Mouse (Mus musculus) T-helper 17 cell (primary cell): ENCODE data around the gene Tmem140.

ENCODE experiments used
- in situ Hi-C, 2 experiments: fragments of 300-600 bp; cut with MboI, MseI; formaldehyde crosslinking; loops; 1 replicate in 1 of 2; 2 replicates in 1 of 2; pipeline ENCODE4 v1.15.1; 2025; ENCODE audit warnings: high pct_unique_total_duplicates in 2 of 2

The Tmem140 gene

DNA sequence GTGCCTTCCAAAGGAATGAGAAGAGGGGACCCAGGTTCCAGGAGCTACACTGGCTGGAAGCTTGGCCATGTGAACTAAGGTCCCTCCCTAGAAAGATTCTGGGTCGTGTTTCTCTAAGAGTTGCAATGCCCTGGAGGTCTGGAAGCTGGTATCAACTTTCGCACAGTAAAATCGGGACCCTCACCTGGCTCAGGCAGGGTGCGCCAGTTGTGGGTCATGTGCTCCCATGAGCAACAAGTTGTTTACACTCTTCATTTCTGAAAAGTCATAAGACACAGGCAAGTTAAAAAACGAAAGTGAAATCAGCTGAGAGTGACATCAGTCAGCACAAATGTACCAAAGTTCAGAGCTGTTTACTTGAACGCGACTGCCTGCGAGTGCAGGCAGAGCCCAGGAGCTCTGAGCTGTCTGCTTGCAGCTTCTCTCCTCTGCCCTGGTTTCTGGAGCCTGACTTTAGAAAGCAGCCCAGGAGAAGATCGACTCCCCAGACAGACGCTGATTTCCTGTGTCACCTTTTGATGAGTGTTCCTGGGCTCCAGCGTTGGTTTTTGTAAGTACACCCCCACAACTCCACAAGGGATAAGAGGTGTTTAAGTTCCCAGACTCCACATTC lies at the start of gene Tmem140:
Gene Tmem140, plus strand, starts transcription at position 356 of the 613 bp plus-strand sequence.
- in situ Hi-C loops: loop anchor here in 1 of 2 experiments (5.0 kb wide), 1 partner anchor 66 kb away; no protein-coding TSS in a partner anchor

DNA sequence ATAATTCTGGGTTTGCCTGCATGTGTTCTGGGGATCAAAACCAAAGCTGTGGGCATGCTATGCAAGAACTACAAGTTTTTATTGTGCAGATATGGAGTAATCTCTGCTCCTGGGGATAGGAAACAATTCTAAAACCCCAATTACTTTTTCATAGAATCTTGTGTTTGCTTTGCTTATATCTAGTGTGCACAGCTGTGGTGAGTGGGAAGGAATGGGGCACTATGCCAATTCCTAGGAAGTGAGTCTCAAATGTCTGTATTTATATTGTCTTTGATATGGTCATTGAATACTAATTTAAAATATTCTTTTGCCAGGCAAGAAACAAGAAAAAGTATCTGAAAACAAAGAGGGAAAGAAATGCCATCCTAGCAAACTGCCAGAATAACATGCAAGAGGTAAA lies 38.5 kb upstream of the Tmem140 start:
- in situ Hi-C loops: no loop called here

DNA sequence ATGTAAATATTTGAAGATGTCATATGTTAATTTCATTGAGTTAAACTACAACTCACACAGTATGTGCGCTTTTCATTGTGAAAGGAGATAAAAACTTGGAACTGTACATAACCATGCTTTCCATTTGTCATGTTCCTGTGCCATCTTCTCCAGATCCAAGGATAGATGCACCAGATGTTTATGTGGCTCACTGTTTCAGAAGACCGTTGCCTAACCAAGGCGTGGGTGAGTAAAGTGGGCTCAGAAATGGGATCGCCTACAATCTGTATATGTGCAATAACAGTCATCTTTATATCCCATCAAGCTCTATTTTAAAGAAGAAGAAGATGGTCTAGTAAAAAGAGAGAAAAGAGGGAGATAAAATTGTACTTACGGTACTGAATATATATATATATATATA lies 30.6 kb upstream of the Tmem140 start:
- in situ Hi-C loops: no loop called here

DNA sequence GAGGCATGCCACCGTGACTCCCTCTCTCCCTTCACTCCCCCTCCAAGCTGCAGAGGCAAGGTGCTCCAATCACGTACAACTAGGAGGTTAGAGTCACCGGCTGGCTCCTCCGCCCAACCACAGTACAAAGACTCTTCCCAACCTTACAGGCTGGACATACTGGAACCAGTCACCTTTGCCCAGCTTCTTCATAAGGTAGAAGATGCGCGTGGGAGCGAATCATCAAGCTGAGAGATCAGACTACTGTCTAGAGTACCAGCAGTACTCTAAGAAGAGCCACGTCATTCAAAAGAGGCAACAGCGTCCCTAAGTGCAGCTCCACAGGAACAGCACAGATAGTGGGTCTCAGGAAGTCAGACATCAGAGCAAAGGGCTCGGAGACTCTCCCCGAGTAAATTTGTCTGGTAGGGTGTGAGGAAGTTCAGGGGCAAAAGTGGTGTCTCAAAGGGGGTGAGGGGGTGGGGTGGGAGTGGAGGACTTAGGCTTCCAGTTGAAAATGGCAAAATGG lies 1.3 kb upstream of the Tmem140 start:
- in situ Hi-C loops: loop anchor here in 1 of 2 experiments (5.0 kb wide), 1 partner anchor 64 kb away; no protein-coding TSS in a partner anchor

DNA sequence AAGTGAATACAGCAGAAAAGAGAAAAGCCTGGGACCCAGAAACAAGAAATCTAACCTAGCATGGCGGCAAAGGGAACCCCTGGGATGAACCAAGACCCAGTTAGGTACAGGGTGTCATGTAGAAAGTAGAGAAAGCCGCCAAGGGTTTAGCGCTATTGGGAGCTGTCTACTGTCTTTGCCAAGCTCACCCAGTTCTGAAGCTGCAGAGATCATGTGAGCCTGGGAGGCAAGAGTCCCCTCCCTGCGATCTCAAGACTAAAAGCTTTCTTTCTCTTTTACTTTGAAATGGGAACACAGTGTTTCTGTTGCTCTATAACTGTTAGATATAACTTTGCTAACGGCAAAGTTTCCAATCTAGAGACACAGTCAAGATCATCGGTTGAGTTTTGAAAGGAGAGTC lies 565 bp upstream of the Tmem140 start:
- in situ Hi-C loops: loop anchor here in 1 of 2 experiments (5.0 kb wide), 1 partner anchor 65 kb away; no protein-coding TSS in a partner anchor

DNA sequence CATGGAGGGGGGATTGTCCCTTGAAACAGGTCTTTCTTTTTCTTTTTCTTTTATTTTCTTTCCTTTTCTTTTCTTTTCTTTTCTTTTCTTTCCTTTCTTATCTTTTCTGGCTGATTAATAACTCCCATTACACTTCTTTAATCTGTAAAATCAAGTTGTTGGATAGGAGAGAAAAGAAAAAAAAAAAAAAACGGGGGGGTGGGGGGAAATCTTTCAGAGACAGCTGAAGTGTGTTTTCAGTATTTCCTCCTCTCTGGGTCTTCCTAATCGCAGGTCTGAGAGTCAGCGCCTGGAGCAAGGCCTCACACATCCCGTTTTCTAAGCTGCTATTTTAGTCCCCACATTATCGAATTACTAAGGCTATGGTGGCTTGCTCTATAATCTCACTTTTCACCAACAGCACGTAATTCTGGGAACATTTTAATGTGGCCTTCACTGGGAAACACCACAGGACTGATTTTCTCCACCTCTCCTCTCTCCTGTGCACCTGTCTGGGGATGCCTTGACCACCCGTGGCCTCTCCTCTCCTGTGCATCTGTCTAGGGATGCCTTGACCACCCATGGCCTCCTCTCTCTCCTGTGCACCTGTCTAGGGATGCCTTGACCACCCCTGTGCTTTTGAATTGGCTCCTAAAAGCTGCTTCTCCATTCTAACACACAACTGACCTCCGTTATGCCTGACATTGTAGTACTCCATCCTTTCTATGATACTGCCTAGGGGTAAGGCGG lies 1.0 kb downstream of the Tmem140 start:
- in situ Hi-C loops: loop anchor here in 1 of 2 experiments (5.0 kb wide), 1 partner anchor 67 kb away; no protein-coding TSS in a partner anchor

DNA sequence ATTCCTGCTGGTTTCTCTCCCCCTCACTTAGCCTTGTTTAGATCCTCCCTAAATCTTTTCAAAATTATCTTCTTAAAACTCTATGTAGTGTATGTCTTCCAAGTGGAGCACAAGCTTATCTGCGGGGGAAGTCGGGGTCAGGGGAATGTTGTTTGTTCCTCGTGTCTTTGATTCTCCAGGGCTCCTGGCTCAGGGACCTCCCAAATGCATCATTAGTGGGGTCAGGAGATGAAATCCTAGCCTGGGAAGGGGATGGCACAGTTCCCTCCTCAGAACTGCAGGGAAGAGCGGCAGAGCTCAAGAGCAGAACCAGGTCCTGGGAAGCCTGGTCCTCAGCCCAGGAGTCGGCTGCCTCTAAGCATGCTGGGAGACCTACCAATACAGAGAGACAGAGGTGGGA lies 2.3 kb downstream of the Tmem140 start:
- in situ Hi-C loops: no loop called here

DNA sequence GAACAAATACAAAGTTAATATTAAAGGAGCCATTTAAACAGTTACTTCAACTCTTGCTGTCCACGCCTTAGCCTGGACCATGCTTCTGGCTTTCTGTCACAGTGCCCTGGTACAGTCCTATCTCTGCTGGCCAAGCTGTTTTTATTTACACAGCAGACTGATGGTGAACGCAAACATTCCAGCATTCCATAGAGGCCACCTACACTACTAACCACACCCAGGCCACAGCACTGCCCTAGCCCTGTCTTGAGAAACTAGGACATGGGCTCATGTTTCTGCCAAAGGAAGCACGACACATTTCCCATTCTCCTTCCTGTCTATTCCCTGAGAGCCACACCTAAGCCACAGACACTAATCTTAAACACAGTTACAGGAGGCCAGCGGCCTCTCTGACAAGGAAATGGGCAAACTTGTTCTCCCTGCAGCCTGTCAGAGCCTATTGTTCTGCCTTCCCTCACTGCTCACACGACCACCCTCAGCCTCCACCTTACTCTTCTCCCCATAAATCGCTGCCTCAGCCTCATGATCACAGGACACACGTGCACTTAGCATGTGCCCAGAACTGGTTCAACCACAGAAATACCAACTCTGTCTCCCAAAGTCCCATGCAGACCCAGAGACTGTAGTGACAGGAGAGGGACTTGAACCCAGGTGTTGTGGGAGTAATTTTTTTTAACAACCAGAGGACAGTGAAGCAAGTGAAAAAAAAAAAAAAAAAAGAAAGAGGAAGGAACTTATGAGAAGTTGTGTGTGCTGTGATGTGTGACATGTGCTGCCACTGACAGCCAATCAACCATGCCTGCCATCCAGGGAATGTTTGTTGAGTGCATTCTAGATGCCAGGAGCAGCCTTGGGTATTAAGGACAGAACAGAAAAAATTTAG lies 3.0 kb downstream of the Tmem140 start:
- in situ Hi-C loops: no loop called here

DNA sequence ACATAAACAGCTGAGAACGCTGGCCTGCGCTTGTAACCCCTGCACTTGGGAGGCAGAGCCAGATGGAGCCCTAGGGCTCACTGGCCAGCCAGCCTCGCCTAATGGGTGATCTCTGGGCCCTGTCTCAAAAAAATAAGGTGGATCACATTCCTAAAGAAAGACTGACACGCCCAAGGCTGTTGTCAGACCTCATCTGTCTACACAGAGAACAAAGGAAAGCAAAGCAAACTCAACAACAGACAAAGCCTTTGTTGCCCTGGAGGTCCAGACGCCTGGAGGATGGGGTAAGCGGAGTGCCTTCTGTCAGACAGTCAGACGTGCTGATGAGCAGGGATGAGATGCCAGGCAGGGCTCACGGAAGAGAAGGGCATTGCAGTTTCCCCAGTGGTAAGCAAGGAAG lies 3.8 kb downstream of the Tmem140 start:
- in situ Hi-C loops: no loop called here

DNA sequence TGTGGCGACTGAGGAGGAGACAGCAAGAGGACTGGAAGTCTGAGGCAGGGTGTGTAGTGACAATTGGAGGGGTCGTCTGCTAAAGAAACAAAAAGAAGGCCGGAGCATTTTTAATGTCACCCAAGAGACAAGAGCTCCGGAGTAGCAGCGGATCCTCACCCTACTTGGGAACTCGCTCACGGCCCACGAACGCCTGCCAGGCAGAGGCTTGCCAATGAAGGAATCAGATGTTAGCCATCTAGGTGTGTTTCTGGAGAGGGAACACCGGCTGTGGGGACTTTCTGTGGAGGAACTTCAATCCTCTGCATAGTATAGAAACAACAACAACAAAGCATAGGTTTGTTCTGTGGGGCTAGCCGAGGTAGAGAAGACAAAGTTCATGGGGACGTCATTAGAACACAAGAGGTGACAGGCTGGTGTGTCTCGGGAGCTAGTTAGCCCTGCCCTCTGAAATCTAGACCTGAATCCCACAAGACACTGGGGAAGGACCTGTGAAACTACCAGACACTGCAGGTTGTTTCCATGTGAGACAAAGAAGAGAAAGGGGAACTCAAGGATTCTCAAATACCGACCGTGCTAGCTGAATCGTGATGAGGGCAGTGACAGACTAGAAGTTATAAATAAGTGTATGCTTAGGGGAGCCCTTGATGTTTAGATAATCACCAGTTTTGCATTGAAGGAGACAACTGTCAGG lies 4.5 kb downstream of the Tmem140 start:
- in situ Hi-C loops: no loop called here

DNA sequence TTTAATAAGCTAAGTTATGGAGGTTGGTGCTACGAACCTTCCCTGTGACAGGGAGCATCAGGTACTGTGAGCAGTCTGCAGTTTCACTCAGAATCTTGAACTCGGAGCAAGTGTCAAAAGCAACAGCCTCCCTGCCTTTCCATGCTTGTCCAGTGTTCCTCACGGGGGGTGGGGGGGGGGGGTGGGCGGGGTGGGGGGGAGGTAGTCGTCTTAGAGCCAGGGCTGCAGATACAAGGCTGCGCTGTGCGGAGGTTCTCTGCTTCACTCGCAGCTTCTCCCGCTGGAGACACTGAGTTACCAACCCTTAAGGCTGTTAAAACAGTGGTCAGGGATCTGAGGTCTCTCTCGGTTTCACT lies 5.0 kb downstream of the Tmem140 start:
- in situ Hi-C loops: no loop called here

DNA sequence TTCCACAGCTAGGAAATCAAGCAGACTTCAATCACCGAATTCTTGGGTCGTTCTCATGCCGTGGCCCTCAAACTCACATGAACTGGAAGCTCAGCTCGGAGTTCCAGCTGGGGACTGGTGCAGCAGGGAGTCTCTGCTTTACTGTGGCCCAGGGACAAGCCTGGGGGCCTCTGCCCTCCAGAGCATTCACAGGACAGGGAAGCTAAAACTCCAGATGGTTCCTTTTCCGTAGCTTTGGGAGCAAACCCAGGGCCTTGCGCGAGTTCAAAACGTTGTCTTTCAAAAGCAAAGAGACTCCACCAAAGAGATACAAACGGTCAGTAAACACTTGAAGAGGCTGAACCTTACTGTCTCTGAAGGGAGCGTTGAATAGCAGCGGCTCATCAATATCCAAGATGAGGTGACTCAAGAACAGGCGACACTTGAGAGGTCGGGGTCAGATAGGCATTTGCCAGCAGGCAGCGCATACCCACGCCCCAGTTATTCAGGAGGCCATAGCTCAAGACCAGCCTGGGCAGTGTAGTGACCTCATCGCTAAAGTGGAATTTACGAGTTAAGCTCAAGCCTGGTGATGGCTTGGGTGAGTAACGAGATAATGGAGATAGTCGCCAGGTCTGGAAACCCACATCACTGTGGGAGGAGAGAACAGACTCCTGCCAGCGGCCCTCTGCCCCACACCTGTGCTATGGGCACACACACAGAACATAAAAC lies 5.7 kb downstream of the Tmem140 start:
- in situ Hi-C loops: no loop called here

DNA sequence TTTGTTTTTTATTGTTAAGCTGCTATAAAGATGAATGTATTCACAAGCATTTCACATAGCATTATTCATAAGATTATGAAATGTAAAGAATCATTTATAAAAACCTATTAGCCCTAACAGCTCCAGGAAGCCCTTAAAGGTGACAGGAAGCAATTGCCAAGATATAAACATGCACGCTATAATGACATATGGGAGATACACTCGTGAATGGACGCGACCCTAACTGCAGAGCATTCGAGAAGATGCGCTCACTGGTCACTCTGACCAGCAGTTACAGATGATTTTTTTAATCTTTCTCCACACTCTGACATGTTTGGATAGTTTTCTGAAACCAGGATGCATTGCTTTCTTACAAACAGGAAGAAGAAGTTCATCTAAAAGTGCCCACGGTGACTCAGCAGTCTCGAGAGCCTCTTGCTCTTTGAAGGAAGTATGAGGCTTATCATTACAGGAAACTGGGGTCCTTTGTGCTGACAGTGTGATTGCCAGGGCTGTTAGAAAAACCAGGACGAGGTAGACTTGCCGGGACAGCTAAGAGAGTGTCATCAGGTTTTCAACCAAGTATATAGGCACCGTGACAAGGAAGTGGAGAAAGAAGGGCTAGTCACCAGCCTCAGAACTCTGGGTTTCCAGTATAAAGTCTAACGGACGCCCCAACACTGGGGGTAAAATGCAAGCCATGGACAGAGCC lies 6.4 kb downstream of the Tmem140 start:
- in situ Hi-C loops: no loop called here

DNA sequence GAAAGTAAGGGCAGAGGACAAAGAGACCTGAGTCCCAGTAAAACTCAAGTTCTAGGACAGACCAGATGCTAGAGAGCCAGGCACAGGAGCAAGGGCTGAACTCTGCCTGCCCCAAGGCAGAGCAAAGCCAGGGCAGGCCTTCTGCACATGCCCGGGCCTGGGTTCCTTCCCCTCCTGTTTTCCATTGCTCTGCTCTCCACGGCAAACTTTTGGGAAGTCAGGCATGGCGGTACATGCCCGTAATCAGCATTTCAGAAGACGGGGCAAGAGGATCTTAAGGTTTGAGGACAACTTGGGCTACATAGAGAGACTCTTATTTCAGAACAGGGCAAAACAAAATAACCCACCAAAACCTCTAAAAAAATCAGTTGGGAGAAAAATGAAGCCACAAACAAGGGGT lies 7.2 kb downstream of the Tmem140 start:
- in situ Hi-C loops: no loop called here

DNA sequence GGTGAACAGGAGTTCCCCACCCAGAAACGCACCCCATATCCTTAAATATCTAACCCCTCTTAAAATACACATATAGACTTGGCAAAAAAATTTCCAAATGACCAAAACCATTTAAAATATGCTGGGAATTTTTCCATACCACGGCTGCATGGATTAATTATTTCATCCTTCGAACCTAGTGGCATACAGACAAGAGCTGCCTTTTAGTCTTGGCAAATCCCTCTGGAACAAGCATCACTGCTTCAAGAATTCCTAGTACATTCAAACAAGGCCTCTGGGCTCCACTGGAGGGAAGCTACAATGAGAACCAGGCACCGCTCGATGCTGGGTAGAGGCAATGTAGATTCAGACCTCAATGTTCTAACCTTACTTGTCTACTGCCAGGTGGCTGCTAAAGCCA lies 7.8 kb downstream of the Tmem140 start:
- in situ Hi-C loops: no loop called here

DNA sequence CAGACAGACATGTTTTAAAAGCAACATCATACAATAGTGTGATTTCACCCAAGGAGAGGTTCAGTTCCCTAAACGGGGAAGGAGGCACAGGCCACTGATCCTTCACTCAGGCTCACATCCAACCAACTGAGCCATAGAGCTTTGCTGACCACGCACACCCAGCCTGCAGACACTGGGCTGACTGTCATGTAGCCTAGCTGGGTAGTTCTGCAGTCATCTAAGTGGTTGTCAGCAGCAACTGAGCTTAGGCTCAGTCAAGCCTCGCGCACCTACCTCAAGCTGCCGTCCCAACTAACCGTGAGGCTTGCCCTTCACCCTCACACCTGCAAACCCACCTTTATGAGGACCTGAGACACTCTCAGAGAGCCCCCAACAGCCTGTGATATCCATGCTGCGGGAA lies 9.0 kb downstream of the Tmem140 start:
- in situ Hi-C loops: no loop called here

DNA sequence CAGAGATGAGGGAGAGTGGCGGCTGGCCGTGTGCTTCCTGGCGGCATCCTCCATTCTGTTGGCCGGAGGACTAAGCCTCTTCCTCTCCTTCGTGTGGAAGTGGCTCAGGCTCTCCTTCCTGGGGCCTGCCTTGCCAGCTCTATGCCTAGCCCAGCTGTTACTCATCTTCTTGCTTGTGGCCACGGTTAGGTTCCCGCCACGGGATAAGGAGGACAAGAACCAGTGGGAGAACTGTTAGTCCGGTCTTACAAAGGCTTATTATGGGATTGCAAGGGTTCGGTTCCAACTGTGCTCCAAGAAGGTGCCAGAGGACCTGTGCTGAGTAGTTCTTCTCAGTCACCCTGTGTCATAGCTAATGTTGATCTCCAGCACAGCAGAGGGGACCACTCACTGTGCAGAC lies 9.9 kb downstream of the Tmem140 start:
- in situ Hi-C loops: no loop called here

DNA sequence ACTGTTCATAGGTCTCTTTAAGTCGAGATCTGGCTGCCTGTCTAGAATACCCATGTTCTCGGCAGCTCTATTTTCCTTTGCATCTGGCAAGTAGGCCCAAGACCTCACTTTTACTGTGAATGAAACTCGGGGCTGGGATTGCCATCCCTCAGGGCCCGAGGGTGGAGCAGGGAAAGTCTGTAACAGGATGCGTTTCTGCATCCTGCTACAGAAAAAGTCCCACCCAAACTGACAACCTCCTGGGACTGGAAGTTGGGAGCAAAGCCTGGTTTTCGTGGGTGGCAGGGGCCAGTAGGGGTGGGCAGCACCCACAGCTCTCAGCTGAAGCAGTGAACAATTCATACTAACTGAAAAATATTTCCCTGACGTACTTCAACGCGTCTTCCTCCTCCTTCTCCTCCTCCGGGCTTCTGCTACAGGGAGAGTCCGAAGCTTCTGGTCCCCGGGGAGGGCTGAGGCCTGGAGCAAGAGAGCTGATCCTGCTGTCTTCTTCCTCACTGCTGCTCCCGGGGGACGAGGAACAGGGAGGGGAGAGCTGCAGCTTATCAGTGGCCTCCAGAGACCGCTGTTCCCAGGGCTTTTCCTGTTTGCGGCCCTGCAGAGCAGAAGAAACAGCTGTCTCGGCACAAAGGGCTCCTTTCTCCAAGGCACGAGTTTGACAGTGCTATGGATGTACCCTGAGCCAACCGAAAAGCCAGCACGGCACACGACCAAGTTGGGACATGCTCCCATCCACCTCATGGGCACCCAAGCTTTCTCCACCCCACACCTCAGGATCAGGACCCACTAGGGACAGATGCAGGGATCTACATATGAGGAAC lies 11.4 kb downstream of the Tmem140 start:
- in situ Hi-C loops: no loop called here

DNA sequence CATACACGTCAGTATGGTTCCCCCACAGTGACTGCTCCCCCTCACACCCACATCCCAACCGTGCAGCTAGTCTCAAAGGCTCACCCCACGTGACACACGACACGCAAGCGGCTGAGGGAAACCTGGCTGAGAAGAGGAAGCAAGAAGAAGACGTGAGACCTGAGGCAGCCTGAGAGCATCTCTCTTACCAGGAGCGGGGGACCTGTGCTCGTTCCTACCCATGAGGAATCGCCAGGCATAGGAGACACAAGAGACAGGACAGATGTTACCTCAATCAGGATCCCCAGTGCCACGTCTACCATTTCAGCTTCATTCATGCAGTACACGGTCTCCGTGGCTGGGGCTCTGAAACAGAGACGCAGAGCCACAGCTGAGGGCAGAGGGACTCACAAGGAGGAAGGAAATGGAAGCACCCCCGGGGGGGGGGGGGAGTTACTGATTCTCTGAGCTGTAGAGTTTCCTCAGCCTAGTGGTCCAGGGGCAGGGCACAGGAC lies 12.4 kb downstream of the Tmem140 start:
- in situ Hi-C loops: no loop called here
